Mouse (Mus musculus) bone marrow macrophage, adult 2 months (primary cell): ENCODE data around the gene Reps2.

Source experiments
- CTCF ChIP-seq: IDR thresholded peaks from 2 replicates; pipeline ENCODE4 v1.5.1; 2012; ENCODE audit warnings: low read depth, mild to moderate bottlenecking, low read length, moderate library complexity
- POLR2A ChIP-seq: IDR thresholded peaks from 2 replicates; pipeline ENCODE4 v1.6.1; 2012; ENCODE audit warnings: mild to moderate bottlenecking, low read depth, low read length, borderline replicate concordance

GRCm38 (mm10) chrX:162556459-162556841 is 87.0 kb downstream of the Reps2 start:
- no peak for TF ChIP-seq POLR2A
- TF ChIP-seq CTCF, result no peak
